Mouse (Mus musculus) cerebellum, adult 2 months (tissue): ENCODE results near the gene Hist2h4. TPM values are rescaled to one million over a fixed set of nuclear protein-coding genes. Genes with fewer than 3 reads are reported as not detected.
A peak's percentile ranks its signal among the peaks of the same experiment; 100 is the strongest.
"Not testable (repeated sequence)": the region's sequence is repeated elsewhere in the genome, so short reads cannot be mapped to it uniquely, and the experiment has no call there.

Experiments
- DNase-seq, 2 experiments: peaks; one replicate each; pipeline ENCODE4 v3.0.0; 2021
- H3K27ac ChIP-seq: fragments of 200-500 bp; 2 replicates; pipeline ENCODE4 v1.5.1; 2012; ENCODE audit warnings: low read length, control low read depth, inconsistent platforms; ENCODE audit not compliant: insufficient read depth
- H3K27me3 ChIP-seq: fragments of 200-500 bp; 2 replicates; pipeline ENCODE4 v1.6.1; 2012; ENCODE audit warnings: inconsistent platforms, mild to moderate bottlenecking, low read length, moderate library complexity; ENCODE audit not compliant: control insufficient read depth, insufficient read depth
- H3K4me1 ChIP-seq: fragments of 200-500 bp; 2 replicates; pipeline ENCODE4 v1.6.1; 2011; ENCODE audit warnings: low read length; ENCODE audit not compliant: control insufficient read depth, insufficient read depth
- H3K4me3 ChIP-seq: fragments of 200-500 bp; replicated peaks from 2 replicates; pipeline ENCODE3; 2011; ENCODE audit warnings: mild to moderate bottlenecking, low read depth, low read length, control low read depth; ENCODE audit not compliant: insufficient read depth
- CTCF ChIP-seq: fragments of 200-500 bp; IDR thresholded peaks from 2 replicates; pipeline ENCODE4 v1.5.1; 2011; ENCODE audit warnings: low read depth, mild to moderate bottlenecking, control low read depth, low read length, moderate library complexity, borderline replicate concordance; ENCODE audit not compliant: insufficient read depth
- POLR2A ChIP-seq: fragments of 200-500 bp; IDR thresholded peaks from 2 replicates; pipeline ENCODE4 v1.6.1; 2011; ENCODE audit warnings: low read length, control low read depth, borderline replicate concordance; ENCODE audit not compliant: insufficient read depth
- WGBS: fragments of 180-500 bp; shearing (Covaris S2); methylation state at CpG from one replicate; pipeline ENCODE4 v1.1.7; 2018; 5-methylcytosine and 5-hydroxymethylcytosine counted together
- polyA plus RNA-seq: library from polyadenylated mRNA; depleted of rRNA; stranded (reverse); fragments of >200 nt; gene quantifications from 2 replicates; pipeline ENCODE4 v1.2.3, GENCODE M21; 2012

Hist2h4 gene
- polyA plus RNA-seq, 1 experiment, result 6.2 TPM

DNA sequence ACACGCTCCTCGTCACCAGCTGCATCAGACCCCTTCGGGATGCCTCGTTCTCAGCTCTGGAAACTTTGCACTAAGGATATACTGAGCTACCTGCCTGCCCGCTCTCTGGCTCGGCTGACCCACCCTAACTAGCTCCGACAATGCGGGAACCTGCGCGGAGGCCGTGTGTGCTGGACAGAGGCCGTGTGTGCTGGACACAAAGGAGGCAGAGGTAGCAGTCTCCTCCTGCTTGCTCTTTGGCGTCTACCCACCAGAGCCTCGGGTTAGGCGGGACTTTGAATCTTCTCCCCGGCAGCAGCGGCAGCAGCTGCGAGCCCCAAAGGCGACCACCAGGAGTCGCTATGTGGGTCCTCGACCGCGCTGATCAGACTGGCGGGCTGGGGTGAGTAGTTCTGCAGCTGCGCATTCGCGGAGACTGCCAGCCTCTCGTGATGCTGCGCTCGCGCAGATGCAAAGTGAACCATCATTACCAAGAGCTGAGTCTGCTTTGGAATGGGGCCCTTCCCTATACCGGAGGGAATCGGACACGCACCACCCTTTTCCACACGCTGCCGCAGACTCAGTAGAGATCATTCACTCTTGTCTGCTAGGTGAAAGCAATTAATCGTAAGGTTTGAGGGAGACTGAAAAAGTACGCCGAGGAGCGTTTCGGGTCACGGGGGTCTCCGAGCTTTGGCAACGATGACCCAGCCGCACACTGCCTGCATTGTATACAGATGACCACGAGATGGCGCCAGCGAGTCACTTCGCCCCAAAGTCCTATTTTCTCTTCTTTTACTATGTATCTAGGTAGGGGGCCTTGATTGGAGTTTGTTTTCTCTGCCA is 14.9 kb upstream of the Hist2h4 start:
- TF ChIP-seq POLR2A, result no peak
- peak; percentile 82 for TF ChIP-seq CTCF
- no peaks in the 10 kb centered on the region; the same call in 1 of the 2 replicates for H3K4me1 ChIP-seq
- H3K27ac ChIP-seq, result peak overlapping the region; percentile 13; the same call in 1 of the 2 replicates
- under 1% methylated on average over 49 of the region's 49 CpGs for WGBS
- peak; percentile 87 to 90 for DNase-seq
- peak overlapping the region; percentile 82 for H3K4me3 ChIP-seq
- H3K27me3 ChIP-seq, result no peaks in the 10 kb centered on the region

DNA sequence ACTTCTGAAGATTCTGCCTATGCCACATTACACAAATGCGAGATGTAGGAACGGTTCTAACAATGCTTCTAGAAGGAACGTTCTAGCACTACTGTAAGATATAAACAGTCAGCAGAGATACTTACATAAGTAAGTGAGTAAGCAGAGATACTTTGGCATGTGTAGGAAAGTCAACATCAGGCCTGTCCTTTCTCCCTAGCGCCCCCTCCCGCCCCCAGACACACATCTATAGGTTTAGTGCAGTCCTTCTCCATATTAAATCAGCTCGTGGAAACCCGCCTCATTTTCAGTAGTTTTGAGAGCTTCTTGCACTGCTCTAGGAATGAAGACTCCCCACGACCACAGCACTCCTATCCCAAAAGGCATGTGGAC is 14.3 kb upstream of the Hist2h4 start:
- Histone ChIP-seq H3K4me3 (peak overlapping the region; percentile 82), H3K27ac (no peak overlapping the region), H3K27me3 (no peaks in the 10 kb centered on the region), H3K4me1 (no peaks in the 10 kb centered on the region; the same call in 1 of the 2 replicates)
- DNase-seq, result peak in 1 of 2 experiments; percentile 43
- TF ChIP-seq CTCF (no peak), POLR2A (no peak)
- WGBS, result 28% methylated on average over 8 of the region's 8 CpGs

DNA sequence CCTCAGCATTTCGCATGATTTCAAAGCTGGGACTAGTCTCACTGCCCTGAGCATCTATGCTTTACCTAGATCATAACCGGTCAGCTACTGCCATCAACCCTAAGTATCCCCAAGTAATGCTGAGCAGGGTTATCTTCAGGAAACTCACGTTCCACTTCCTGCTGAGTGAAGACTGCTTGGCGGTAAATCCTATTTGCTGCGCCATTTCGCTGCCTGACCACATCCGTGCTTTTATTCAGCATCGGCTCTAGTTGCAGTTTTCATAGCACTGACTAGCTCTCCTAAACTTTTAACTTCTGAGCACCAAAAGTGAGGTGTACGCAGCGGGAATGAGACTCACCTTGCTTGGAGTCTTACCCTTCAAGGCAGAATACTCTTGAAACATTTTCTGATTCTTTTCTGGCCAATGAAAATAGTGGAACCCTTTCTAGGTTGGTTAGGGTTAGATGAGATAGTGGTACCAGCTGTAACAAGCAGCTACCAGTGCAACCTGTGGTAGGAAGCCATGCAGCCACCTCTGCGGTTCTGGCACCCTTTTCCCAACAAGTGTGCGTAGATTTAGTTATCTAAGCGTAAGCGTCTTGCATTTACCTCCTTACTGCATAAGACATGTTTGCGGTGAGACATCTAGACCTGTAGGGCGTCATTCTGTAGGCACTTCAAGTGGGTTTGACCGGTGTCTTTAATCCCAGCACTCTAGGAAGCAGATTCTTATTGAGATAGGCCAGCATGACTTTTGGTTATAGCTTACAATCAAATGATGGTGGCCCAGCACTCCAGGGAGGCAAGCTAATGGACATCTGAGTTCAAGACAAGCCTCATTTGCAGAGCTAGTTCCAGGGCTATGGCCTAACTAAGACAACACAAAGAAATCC is 10.7 kb upstream of the Hist2h4 start:
- no peak for TF ChIP-seq POLR2A
- no peak for TF ChIP-seq CTCF
- H3K27me3 ChIP-seq, result no peaks in the 10 kb centered on the region
- H3K4me1 ChIP-seq, result no peaks in the 10 kb centered on the region; the same call in 1 of the 2 replicates
- 90% methylated on average over 17 of the region's 17 CpGs for WGBS
- no peak overlapping the region for H3K27ac ChIP-seq
- no peak overlapping the region for H3K4me3 ChIP-seq
- DNase-seq, result no peak

DNA sequence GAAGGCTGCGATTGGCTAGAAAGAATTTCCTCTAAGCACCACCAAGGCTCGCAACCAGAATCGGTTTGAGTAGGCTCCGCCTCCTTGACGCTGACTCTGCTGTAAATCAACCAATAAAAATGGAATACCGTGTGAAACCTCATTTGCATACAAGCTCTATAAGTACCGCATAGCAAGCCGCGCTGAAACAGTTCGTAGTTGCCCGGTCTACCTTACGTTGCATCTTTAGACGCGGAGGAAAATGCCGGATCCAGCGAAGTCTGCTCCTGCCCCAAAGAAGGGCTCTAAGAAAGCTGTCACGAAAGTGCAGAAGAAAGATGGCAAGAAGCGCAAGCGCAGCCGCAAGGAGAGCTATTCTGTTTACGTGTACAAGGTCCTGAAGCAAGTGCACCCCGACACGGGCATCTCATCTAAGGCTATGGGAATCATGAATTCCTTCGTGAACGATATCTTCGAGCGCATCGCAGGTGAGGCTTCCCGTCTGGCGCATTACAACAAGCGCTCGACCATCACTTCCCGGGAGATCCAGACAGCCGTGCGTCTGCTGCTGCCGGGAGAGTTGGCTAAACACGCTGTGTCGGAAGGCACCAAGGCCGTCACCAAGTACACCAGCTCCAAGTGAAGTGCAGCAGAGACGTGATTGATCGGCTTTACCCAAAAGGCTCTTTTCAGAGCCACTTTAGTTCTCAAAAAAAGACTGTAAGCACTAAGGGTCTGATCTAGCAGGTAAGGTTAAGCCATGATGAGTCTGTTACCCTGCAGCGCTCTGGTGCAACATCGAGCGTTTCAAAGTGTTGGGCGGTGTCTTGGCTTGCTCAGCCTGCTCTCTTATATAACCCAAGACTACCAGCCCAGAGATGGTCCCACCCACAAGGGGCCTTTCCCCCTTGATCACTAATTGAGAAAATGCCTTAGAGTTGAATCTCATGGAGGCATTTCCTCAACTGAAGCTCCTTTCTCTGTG is 6.7 kb upstream of the Hist2h4 start, which contains the start of gene Hist2h2bb:
Hist2h2bb (plus strand) TSS at position 242 of the 964 bp plus-strand sequence.
- WGBS, result under 1% methylated on average over 45 of the region's 45 CpGs
- TF ChIP-seq CTCF (no peak), POLR2A (peak; percentile 100)
- Histone ChIP-seq H3K4me1 (peaks cover 4% of the 10 kb centered on the region; the same call in 1 of the 2 replicates), H3K4me3 (peak within 1 kb of the TSS; percentile 70), H3K27ac (peak within 1 kb of the TSS; percentile 93), H3K27me3 (no peaks in the 10 kb centered on the region)
- DNase-seq, result peak; percentile 95 to 98

DNA sequence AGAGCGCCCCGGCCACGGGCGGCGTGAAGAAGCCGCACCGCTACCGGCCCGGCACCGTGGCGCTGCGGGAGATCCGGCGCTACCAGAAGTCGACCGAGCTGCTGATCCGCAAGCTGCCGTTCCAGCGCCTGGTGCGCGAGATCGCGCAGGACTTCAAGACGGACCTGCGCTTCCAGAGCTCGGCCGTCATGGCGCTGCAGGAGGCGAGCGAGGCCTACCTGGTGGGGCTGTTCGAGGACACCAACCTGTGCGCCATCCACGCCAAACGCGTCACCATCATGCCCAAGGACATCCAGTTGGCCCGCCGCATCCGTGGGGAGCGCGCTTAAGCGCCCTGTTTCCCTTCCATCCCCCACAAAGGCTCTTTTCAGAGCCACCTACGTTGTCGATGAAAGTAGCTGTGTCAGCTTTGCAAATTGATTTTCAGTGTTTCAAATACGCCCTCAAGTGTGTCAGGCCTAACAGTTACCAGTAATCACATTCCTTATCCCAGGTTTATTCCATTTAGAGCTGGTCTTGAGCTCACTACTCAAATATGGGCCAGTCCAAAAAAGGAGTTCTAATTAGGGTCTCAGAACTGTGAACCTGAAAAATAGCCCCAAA is 5.8 kb upstream of the Hist2h4 start:
- not testable (repeated sequence) for H3K27me3 ChIP-seq, H3K4me1 ChIP-seq
- Histone ChIP-seq H3K27ac (peak overlapping the region; percentile 93), H3K4me3 (peak overlapping the region; percentile 56)
- peak in 1 of 2 experiments; percentile 63 for DNase-seq
- under 1% methylated on average over 17 of the region's 44 CpGs for WGBS

DNA sequence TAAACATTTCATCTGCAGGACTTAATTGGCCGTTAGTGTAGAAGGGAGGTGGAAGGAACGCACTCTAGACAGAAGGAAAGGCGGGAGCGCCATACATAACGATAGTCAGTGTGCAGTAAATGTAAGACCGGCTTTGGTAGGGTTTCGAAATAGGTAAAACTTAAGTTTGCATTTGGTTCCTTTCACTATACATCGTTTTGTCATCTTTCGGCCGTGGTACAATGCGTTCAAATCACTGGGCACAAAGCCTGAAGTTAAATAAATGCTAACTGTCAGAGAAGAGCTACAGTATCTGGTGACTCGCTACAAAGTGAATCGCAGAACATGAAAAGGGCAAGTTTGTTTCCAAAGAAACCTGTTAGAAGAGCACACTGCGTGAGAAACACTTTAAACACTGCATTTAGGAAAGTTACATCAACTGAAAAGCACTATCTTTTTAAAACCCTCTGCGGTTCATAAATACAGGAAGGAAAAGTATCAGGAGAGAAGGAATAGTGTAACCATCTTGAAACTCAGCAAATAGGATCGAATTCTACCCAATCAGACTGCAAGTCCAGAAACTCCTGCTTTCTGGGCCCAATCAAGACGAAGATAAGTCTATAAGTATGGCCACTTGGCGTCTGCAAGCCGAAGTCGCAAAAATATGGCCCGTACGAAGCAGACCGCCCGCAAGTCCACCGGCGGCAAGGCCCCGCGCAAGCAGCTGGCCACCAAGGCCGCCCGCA is 5.1 kb upstream of the Hist2h4 start, which contains the start of gene Hist2h3b:
Hist2h3b (plus strand) TSS at position 604 of the 725 bp plus-strand sequence.
- Histone ChIP-seq H3K4me3 (peak within 1 kb of the TSS; percentile 70), H3K4me1 (peaks cover 6% of the 10 kb centered on the region; the same call in 1 of the 2 replicates), H3K27ac (peak within 1 kb of the TSS; percentile 93), H3K27me3 (no peaks in the 10 kb centered on the region)
- 13% methylated on average over 30 of the region's 30 CpGs for whole genome bisulfite sequencing
- peak; percentile 87 to 89 for DNase-seq
- no peak for TF ChIP-seq CTCF
- TF ChIP-seq POLR2A, result peak; percentile 89
